Mouse (Mus musculus) limb, embryonic 14.5 days (tissue): ENCODE data around the gene Mrvi1. TPM values are rescaled to one million over a fixed set of nuclear protein-coding genes. Genes with fewer than 3 reads are reported as not detected.

ENCODE experiments used
- ATAC-seq: fragments of 200-750 bp; cut with Nextera tagmentation; 2 replicates; pipeline ENCODE4 v1.8.0; 2017; ENCODE audit warnings: low read depth, moderate number of reproducible peaks, moderate TSS enrichment; ENCODE audit not compliant: low FRiP score
- DNase-seq: peaks from one replicate; pipeline ENCODE4 v3.0.0-alpha.2; 2015; ENCODE audit warnings: low spot score
- H3K27ac ChIP-seq: fragments of 300-500 bp; sonication (generic); replicated peaks from 2 replicates; pipeline ENCODE4 v1.5.1; 2014; ENCODE audit warnings: low read depth, mild to moderate bottlenecking, low read length, moderate library complexity, mixed read lengths
- H3K27me3 ChIP-seq: fragments of 300-500 bp; sonication (generic); 2 replicates; pipeline ENCODE4 v1.6.1; 2014; ENCODE audit warnings: low read length, mixed read lengths; ENCODE audit not compliant: control insufficient read depth, insufficient read depth
- H3K36me3 ChIP-seq: fragments of 300-500 bp; sonication (generic); 2 replicates; pipeline ENCODE4 v1.6.1; 2014; ENCODE audit warnings: mild to moderate bottlenecking, low read length, moderate library complexity, mixed read lengths; ENCODE audit not compliant: control insufficient read depth, insufficient read depth
- H3K4me1 ChIP-seq: fragments of 300-500 bp; sonication (generic); 2 replicates; pipeline ENCODE4 v1.6.1; 2014; ENCODE audit warnings: antibody characterized with exemption, low read length, mixed read lengths; ENCODE audit not compliant: control insufficient read depth, insufficient read depth
- H3K4me2 ChIP-seq: fragments of 300-500 bp; sonication (generic); replicated peaks from 2 replicates; pipeline ENCODE4 v1.6.1; 2014; ENCODE audit warnings: low read depth, mild to moderate bottlenecking, low read length, moderate library complexity; ENCODE audit not compliant: severe bottlenecking
- H3K4me3 ChIP-seq: fragments of 300-500 bp; sonication (generic); replicated peaks from 2 replicates; pipeline ENCODE4 v1.5.1; 2014; ENCODE audit warnings: low read length
- H3K9ac ChIP-seq: fragments of 300-500 bp; sonication (generic); 2 replicates; pipeline ENCODE4 v1.6.1; 2014; ENCODE audit warnings: mild to moderate bottlenecking, low read depth, low read length, moderate library complexity; ENCODE audit not compliant: severe bottlenecking
- H3K9me3 ChIP-seq: fragments of 300-500 bp; sonication (generic); 2 replicates; pipeline ENCODE4 v1.6.1; 2016; ENCODE audit warnings: low read length; ENCODE audit not compliant: control insufficient read depth
- POLR2A ChIP-seq: fragments of 200-500 bp; IDR thresholded peaks from 2 replicates; pipeline ENCODE4 v1.8.0; 2012; ENCODE audit warnings: inconsistent platforms, mild to moderate bottlenecking, moderate library complexity, borderline replicate concordance; ENCODE audit not compliant: insufficient read depth, insufficient read length; ENCODE audit errors: extremely low read depth
- WGBS: fragments of 180-500 bp; shearing (Covaris S2); extraction: QIAGEN DNeasy Blood & Tissue Kit; methylation state at CpG from one replicate; pipeline ENCODE4 v1.1.7; 2014; 5-methylcytosine and 5-hydroxymethylcytosine counted together
- polyA plus RNA-seq, 2 experiments: library from polyadenylated mRNA; depleted of rRNA in 1 of 2; stranded (reverse) in 1 of 2; unstranded in 1 of 2; fragments of >200 nt; fragmentation: Nextera tagmentation in 1 of 2; extraction: Ambion mirVana in 1 of 2; gene quantifications; 2 replicates each; pipeline versions ENCODE4 v1.2.1 to v1.2.3; 2012 to 2014

Gene Mrvi1
- polyA plus RNA-seq, 2 experiments: 1.0 to 1.2 TPM

DNA sequence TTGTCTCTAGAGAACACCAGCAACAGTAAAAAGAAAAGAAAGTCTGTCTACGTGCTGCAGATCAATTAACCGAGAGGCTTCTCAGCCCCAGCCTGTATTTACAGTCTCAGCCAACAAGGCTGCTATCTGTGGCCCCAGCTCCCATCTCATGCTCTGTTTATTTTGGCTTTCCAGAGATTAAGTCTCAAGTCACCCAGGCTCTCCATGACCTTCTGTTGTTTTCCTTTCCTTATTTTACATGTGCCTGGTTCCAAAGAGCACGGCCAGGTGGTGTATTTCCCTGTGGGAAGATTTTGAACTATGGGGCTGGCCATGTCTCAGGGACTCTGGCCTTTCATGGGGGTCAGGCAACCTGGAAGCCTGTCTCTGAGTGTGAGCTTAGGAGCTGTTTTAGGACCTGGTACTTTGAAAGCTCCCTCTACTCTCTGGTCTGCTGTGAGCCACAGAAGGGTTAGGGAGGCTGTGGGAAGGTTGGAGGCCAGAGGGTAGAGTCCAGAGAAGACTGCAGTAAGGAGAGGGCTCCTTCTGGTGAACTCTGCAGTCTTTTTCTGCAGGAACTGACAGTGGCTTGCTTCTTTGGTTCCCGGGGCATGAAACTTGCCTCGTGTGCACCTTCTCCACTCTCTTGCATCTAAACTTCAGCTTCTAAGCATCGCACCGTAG is 130.6 kb downstream of the Mrvi1 start:
- 58% methylated on average over 7 of the region's 7 CpGs for WGBS
- no peak for TF ChIP-seq POLR2A

DNA sequence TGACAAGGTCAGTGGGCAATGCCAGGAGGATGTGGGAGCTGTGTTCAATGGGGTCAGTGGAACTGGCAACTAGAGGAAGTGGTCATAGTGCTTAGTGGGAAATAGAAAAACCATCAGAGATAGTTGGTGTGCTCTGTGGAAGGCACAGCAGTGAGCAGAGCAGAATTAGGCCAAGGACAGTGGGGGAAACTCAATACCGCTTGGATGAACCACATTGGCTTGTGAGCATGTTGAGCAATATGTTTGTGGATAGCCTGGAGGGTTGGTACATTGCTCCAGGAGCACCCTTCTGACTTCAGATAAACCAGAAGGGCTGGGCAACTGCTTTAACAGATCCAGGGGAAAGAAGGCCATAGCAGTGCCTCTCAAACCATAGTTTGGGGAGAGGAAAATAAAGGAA is 133.9 kb downstream of the Mrvi1 start:
- Histone ChIP-seq H3K27me3 (no peaks in the 10 kb centered on the region), H3K4me2 (no peak overlapping the region), H3K4me1 (peaks cover 8% of the 10 kb centered on the region), H3K4me3 (no peak overlapping the region), H3K9me3 (no peaks in the 10 kb centered on the region), H3K36me3 (no peaks in the 10 kb centered on the region), H3K27ac (no peak overlapping the region), H3K9ac (no peak overlapping the region)
- ATAC-seq (no peak), DNase-seq (no peak)
- TF ChIP-seq POLR2A: no peak
- 94% methylated on average over 1 of the region's 1 CpGs for WGBS

More for the DNA sequence above, 130.6 kb downstream of the Mrvi1 start:
- DNase-seq (no peak), ATAC-seq (no peak)
- no peak overlapping the region for H3K27ac ChIP-seq
- H3K9me3 ChIP-seq: no peaks in the 10 kb centered on the region
- no peaks in the 10 kb centered on the region for H3K27me3 ChIP-seq
- H3K4me1 ChIP-seq: peaks cover 4% of the 10 kb centered on the region
- H3K36me3 ChIP-seq: no peaks in the 10 kb centered on the region
- no peak overlapping the region for H3K4me2 ChIP-seq
- no peak overlapping the region; the same call in 1 of the 2 replicates for H3K9ac ChIP-seq
- H3K4me3 ChIP-seq: no peak overlapping the region

DNA sequence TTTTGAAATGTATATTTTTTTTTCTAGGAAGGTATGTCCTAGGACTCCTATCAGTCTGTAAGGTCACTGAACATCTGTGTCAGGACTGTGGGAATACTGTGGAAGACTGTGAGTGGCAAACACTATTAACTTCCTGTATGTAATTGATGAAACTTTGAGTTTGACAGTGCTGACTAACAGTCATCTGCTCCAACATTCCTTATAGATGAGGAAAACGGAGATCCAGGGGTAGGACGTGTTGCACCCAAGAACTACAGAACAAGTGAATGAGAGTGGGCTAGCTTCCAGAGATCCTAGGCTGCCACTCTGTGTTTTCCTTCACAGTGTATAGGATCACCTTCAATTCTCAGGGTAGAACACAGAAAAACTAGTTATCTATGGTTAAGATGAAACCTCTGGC is 134.9 kb downstream of the Mrvi1 start:
- no peak overlapping the region for H3K9ac ChIP-seq
- WGBS: 86% methylated on average over 2 of the region's 2 CpGs

DNA sequence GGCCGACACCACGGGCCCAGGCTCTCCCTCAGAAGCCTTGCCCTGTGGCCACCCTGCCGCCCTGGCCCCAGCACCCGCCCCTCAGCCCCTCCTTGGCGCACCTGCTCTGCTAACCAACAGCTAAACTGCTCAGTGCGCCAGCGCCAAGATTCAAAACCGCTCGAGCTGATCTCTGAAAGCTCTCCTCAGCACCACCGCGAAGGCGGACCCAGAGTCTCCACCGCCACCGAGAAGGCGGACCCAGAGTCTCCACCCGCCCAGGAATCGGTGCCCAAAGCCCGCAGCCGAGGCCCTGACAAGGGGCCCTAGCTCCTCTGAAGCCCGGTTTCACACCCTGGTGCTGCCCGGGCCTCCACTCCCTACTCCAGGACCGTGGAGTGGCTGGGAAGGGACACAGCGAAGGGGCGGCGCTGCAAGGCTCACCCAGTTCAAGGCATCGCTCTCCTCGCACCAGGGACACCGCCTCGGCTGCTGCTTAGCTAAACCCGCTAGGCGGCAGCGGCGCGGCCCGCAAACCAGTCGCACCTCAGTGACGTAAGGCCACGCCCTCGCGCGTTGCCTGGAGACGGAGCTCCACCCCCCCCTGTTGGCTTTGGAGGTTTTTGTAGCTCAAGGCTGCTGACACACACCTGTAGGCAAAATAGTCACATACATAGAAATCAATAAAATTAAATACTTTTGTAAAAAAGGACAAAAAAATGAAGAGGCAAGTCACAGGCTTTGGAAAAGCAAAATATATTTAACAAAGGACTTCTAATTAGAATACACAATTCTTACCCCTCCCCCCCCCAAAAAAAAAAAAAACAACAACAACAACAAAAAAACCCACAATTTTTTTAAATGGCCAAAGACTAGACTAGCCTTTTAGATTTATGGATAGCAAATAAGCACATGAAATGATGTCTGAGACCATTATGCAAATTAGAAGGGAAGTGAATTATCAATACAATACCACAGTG is 138.1 kb downstream of the Mrvi1 start, which contains the start of gene Rnf141:
Rnf141 (minus strand) TSS at position 542 of the 959 bp plus-strand sequence.
- 0 out of 2 replicates have a peak, but pooled peaks have one; percentile 48 for TF ChIP-seq POLR2A
- no peaks in the 10 kb centered on the region for H3K9me3 ChIP-seq
- H3K4me3 ChIP-seq: peak within 1 kb of the TSS; percentile 74
- H3K9ac ChIP-seq: peak within 1 kb of the TSS; percentile 82
- peak; percentile 95 for ATAC-seq
- H3K4me2 ChIP-seq: peak within 1 kb of the TSS; percentile 84
- WGBS: under 1% methylated on average over 39 of the region's 42 CpGs
- peak within 1 kb of the TSS; percentile 90 for H3K27ac ChIP-seq
- peaks cover 6% of the 10 kb centered on the region; the same call in 1 of the 2 replicates for H3K4me1 ChIP-seq
- peak; percentile 93 for DNase-seq
- no peaks in the 10 kb centered on the region for H3K27me3 ChIP-seq
- H3K36me3 ChIP-seq: no peaks in the 10 kb centered on the region

More for the DNA sequence above, 134.9 kb downstream of the Mrvi1 start:
- Histone ChIP-seq H3K36me3 (no peaks in the 10 kb centered on the region), H3K4me3 (no peak overlapping the region), H3K27ac (no peak overlapping the region), H3K4me2 (no peak overlapping the region), H3K4me1 (peaks cover 10% of the 10 kb centered on the region), H3K9me3 (no peaks in the 10 kb centered on the region), H3K27me3 (no peaks in the 10 kb centered on the region)
- TF ChIP-seq POLR2A: no peak
- ATAC-seq (no peak), DNase-seq (no peak)

DNA sequence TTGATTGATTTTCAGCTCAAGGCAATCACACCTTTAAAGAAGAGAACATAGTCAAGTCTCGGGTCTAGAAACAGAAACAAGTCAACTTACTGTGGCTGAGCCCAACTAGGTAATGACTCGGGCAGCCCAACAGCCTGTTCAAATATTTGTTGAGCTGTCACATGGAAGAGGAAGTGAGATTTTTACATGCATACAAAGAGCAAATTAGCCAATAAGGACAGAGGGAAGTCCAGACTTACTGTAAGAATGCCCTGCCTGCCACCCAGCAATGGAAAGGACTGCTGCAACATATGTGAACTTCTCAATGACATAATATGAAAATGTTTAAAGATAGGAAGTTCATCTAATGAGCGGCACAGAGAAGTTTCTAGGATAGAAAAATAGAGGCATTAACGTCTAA is 141.9 kb downstream of the Mrvi1 start:
- 78% methylated on average over 4 of the region's 4 CpGs for WGBS
- peaks cover 3% of the 10 kb centered on the region for H3K36me3 ChIP-seq
- H3K27me3 ChIP-seq: no peaks in the 10 kb centered on the region
- TF ChIP-seq POLR2A: no peak
- H3K9me3 ChIP-seq: no peaks in the 10 kb centered on the region
- H3K4me2 ChIP-seq: no peak overlapping the region
- no peak for ATAC-seq
- no peak overlapping the region for H3K27ac ChIP-seq
- no peak overlapping the region for H3K4me3 ChIP-seq
- DNase-seq: no peak
- H3K9ac ChIP-seq: no peak overlapping the region
- peaks cover 6% of the 10 kb centered on the region; the same call in 1 of the 2 replicates for H3K4me1 ChIP-seq
